14 mouse cellular contexts compared by ENCODE assay signal in genomic region chr6:54604001-54604715, GRCm38 (mm10). TPM values are rescaled to one million over a fixed set of nuclear protein-coding genes. Genes with fewer than 3 reads are reported as not detected.
DNase-seq lines count a peak whose midpoint lies in the region; ATAC-seq and TF ChIP-seq lines count a peak whose summit lies in the region.
"Had no signal": no experiment of that assay in that cellular context is flagged by ENCODE, and none has a peak within 500 bp of the region (broad histone marks: within the 10 kb centered on the region; RNA-seq: fewer than 3 reads in every experiment).

No protein-coding gene starts in this region.

- H3K4me3 ChIP-seq in heart, embryonic 12.5 days = no peak overlapping the region
- H3K4me3 ChIP-seq in lung, postnatal 0 days (ENCODE audit: low read depth, low read length) = no peak overlapping the region
- H3K4me3 ChIP-seq: forebrain, embryonic 15.5 days; hindbrain, embryonic 13.5 days had no signal

- no peaks in the 10 kb centered on the region; the same call in 1 of the 2 replicates for H3K9me3 ChIP-seq in heart, embryonic 12.5 days (replicated peaks)
- no peaks in the 10 kb centered on the region for H3K9me3 ChIP-seq in lung, postnatal 0 days (ENCODE audit: low read length)
- H3K9me3 ChIP-seq: forebrain, embryonic 15.5 days had no signal

- H3K9ac ChIP-seq in heart, embryonic 12.5 days = no peak overlapping the region
- no peak overlapping the region for H3K9ac ChIP-seq in lung, postnatal 0 days (replicated peaks; ENCODE audit: low read depth)
- H3K9ac ChIP-seq: forebrain, embryonic 15.5 days; hindbrain, embryonic 13.5 days had no signal

- H3K36me3 ChIP-seq in heart, embryonic 12.5 days = peaks cover 8% of the 10 kb centered on the region; the same call in 1 of the 2 replicates
- no peaks in the 10 kb centered on the region for H3K36me3 ChIP-seq in lung, postnatal 0 days (ENCODE audit: insufficient read depth, low read length)
- H3K36me3 ChIP-seq: forebrain, embryonic 15.5 days had no signal

- no peak for TF ChIP-seq CTCF in lung, postnatal 0 days (IDR thresholded peaks at IDR 0.05)

- no peak for ATAC-seq in heart, embryonic 12.5 days (ENCODE audit: insufficient number of reproducible peaks, low FRiP score)
- ATAC-seq in lung, postnatal 0 days = no peak
- ATAC-seq: forebrain, embryonic 15.5 days; midbrain, embryonic 16.5 days had no signal

- peak; percentile 39 to 49 for DNase-seq in heart, adult 18-20 months
- DNase-seq in lung, postnatal 10 days = peak; percentile 48
- no peak for DNase-seq in lung, postnatal 0 days (ENCODE audit: low spot score)
- peak; percentile 82 for DNase-seq in adrenal gland, postnatal 10 days
- peak; percentile 53 to 55 for DNase-seq in kidney, postnatal 4 days
- no peak for DNase-seq in T-cell, adult 2 months (ENCODE audit: low spot score)
- DNase-seq: cerebellum, adult 11-12 months; lung, postnatal 36 days; thymus, adult 18-20 months had no signal

- no peak for TF ChIP-seq EP300 in lung, postnatal 0 days (IDR thresholded peaks at IDR 0.05)

- no peak overlapping the region for H3K4me2 ChIP-seq in heart, embryonic 12.5 days
- H3K4me2 ChIP-seq in lung, postnatal 0 days (replicated peaks; ENCODE audit: low read depth, low read length) = no peak overlapping the region
- H3K4me2 ChIP-seq: forebrain, embryonic 15.5 days; hindbrain, embryonic 13.5 days; liver, embryonic 11.5 days had no signal

- no peaks in the 10 kb centered on the region for H3K27me3 ChIP-seq in heart, embryonic 12.5 days (replicated peaks)
- H3K27me3 ChIP-seq in lung, postnatal 0 days (replicated peaks; ENCODE audit: insufficient read depth, low read length) = no peaks in the 10 kb centered on the region
- H3K27me3 ChIP-seq: forebrain, embryonic 15.5 days; hindbrain, embryonic 13.5 days had no signal

- no peak overlapping the region for H3K27ac ChIP-seq in heart, embryonic 12.5 days (ENCODE audit: poor library complexity, severe bottlenecking)
- H3K27ac ChIP-seq in lung, postnatal 0 days (ENCODE audit: low read length) = no peak overlapping the region
- H3K27ac ChIP-seq: forebrain, embryonic 15.5 days; hindbrain, embryonic 13.5 days had no signal

- 0 out of 2 replicates have a peak, but pooled peaks cover 5% of the 10 kb centered on the region for H3K4me1 ChIP-seq in heart, embryonic 12.5 days (replicated peaks)
- no peaks in the 10 kb centered on the region for H3K4me1 ChIP-seq in lung, postnatal 0 days (ENCODE audit: insufficient read depth, low read depth, low read length)
- H3K4me1 ChIP-seq: forebrain, embryonic 15.5 days had no signal

- WGBS in heart, embryonic 12.5 days = 97% methylated on average over 1 of the region's 1 CpGs
- 100% methylated on average over 1 of the region's 1 CpGs for WGBS in lung, postnatal 0 days

RNA-seq across cellular contexts. Expression of gene Fkbp14, which starts 7.0 kb away (rescaled TPM):
- 10 to 100 TPM in 1 of 2 experiments, 1 to 10 TPM in 1; 8.9 to 11.6 TPM for total RNA-seq in heart, adult 18-20 months (2021)
- polyA plus RNA-seq in heart, embryonic 12.5 days (2016; fragmentation: Nextera tagmentation; extraction: Ambion mirVana) = 27.2 and 28.4 TPM in 2 replicates
- 13.6 and 16.1 TPM in 2 replicates for polyA plus RNA-seq in lung, postnatal 0 days (2015; fragmentation: Nextera tagmentation; extraction: Ambion mirVana)
- total RNA-seq in adrenal gland, postnatal 10 days (2021) = 10 to 100 TPM; 19.8 to 20.7 TPM

RNA-seq across cellular contexts. Expression of gene Plekha8, which starts 9.2 kb away (rescaled TPM):
- 1 to 10 TPM; 9.1 to 9.9 TPM for total RNA-seq in heart, adult 18-20 months (2021)
- 13.2 and 13.9 TPM in 2 replicates for polyA plus RNA-seq in heart, embryonic 12.5 days (2016; fragmentation: Nextera tagmentation; extraction: Ambion mirVana)
- 4.0 and 4.7 TPM in 2 replicates for polyA plus RNA-seq in lung, postnatal 0 days (2015; fragmentation: Nextera tagmentation; extraction: Ambion mirVana)
- 10 to 100 TPM; 15.8 to 17.6 TPM for total RNA-seq in adrenal gland, postnatal 10 days (2021)

RNA-seq across cellular contexts. Expression of gene Scrn1, which starts 37.9 kb away (rescaled TPM):
- 1 to 10 TPM; 5.0 to 5.9 TPM for total RNA-seq in heart, adult 18-20 months (2021)
- polyA plus RNA-seq in heart, embryonic 12.5 days (2016; fragmentation: Nextera tagmentation; extraction: Ambion mirVana) = 14.5 and 19.7 TPM in 2 replicates
- polyA plus RNA-seq in lung, postnatal 0 days (2015; fragmentation: Nextera tagmentation; extraction: Ambion mirVana) = 2.8 TPM in 2 replicates
- 10 to 100 TPM; 18.1 to 27.5 TPM for total RNA-seq in adrenal gland, postnatal 10 days (2021)

Comparison
In these comparisons a context has a peak if more than half of its experiments do, and no peak if none do; other contexts are left out.
1. DNase-seq: peak in heart, adult 18-20 months (2 of 2), lung, postnatal 10 days (single experiment), adrenal gland, postnatal 10 days (single experiment) and kidney, postnatal 4 days (2 of 2); none in lung, postnatal 0 days (single experiment) and T-cell, adult 2 months (single experiment).